Mouse (Mus musculus): ENCODE data around the gene Gm3149.
"Not testable (repeated sequence)": the region's sequence is repeated elsewhere in the genome, so short reads cannot be mapped to it uniquely, and the experiment has no call there.

GRCm38 (mm10) chr14:4334476-4335080 lies 17.5 kb downstream of the Gm3149 start, which contains the start of gene 2610042L04Rik:
- TF ChIP-seq CTCF, POLR2A (IDR thresholded peaks at IDR 0.05; ENCODE audit: insufficient read depth, low read depth, low read length): not testable (repeated sequence)

Data from olfactory bulb, adult 2 months (tissue).